Mouse (Mus musculus): Measurements from ENCODE around the gene Gm17359.
"Not testable (repeated sequence)": the region's sequence is repeated elsewhere in the genome, so short reads cannot be mapped to it uniquely, and the experiment has no call there.

Gene Gm17359

GRCm38 (mm10) chr3:79410629-79410995, 74.2 kb downstream of the Gm17359 start:
- in situ Hi-C loops (cut with MboI; ENCODE audit: low sequenced_read_pairs) = no loop called here

GRCm38 (mm10) chr3:79411666-79412065, 75.2 kb downstream of the Gm17359 start:
- in situ Hi-C loops (cut with MboI; ENCODE audit: low sequenced_read_pairs) = no loop called here

- in situ Hi-C loops (cut with MboI; ENCODE audit: low sequenced_read_pairs) = no loop called here
Measured at GRCm38 (mm10) chr3:79413492-79413891, 77.0 kb downstream of the Gm17359 start.

- in situ Hi-C loops (cut with MboI; ENCODE audit: low sequenced_read_pairs) = no loop called here
Measured at GRCm38 (mm10) chr3:79415081-79415480, 78.6 kb downstream of the Gm17359 start.

GRCm38 (mm10) chr3:79415929-79416328, 79.5 kb downstream of the Gm17359 start:
- in situ Hi-C loops (cut with MboI; ENCODE audit: low sequenced_read_pairs) = no loop called here

GRCm38 (mm10) chr3:79416944-79417680, 80.7 kb downstream of the Gm17359 start:
- in situ Hi-C loops (cut with MboI; ENCODE audit: low sequenced_read_pairs) = no loop called here

GRCm38 (mm10) chr3:79418921-79419320, 82.5 kb downstream of the Gm17359 start:
- in situ Hi-C loops (cut with MboI; ENCODE audit: low sequenced_read_pairs) = no loop called here

GRCm38 (mm10) chr3:79425441-79425840, 89.0 kb downstream of the Gm17359 start:
- in situ Hi-C loops (cut with MboI; ENCODE audit: low sequenced_read_pairs) = no loop called here

- in situ Hi-C loops (cut with MboI; ENCODE audit: low sequenced_read_pairs) = no loop called here
Measured at GRCm38 (mm10) chr3:79433593-79433992, 97.1 kb downstream of the Gm17359 start.

- in situ Hi-C loops (cut with MboI; ENCODE audit: low sequenced_read_pairs) = no loop called here
Measured at GRCm38 (mm10) chr3:79434436-79434835, 98.0 kb downstream of the Gm17359 start.

GRCm38 (mm10) chr3:79434985-79435384, 98.5 kb downstream of the Gm17359 start:
- in situ Hi-C loops (cut with MboI; ENCODE audit: low sequenced_read_pairs) = no loop called here

GRCm38 (mm10) chr3:79436186-79436585, 99.7 kb downstream of the Gm17359 start:
- in situ Hi-C loops (cut with MboI; ENCODE audit: low sequenced_read_pairs) = no loop called here

- in situ Hi-C loops (cut with MboI; ENCODE audit: low sequenced_read_pairs) = no loop called here
Measured at GRCm38 (mm10) chr3:79438276-79438675, 101.8 kb downstream of the Gm17359 start.

- in situ Hi-C loops (cut with MboI; ENCODE audit: low sequenced_read_pairs) = no loop called here
Measured at GRCm38 (mm10) chr3:79440976-79441491, 104.6 kb downstream of the Gm17359 start.

- in situ Hi-C loops (cut with MboI; ENCODE audit: low sequenced_read_pairs) = no loop called here
Measured at GRCm38 (mm10) chr3:79443850-79444249, 107.4 kb downstream of the Gm17359 start.

- in situ Hi-C loops (cut with MboI; ENCODE audit: low sequenced_read_pairs) = no loop called here
Measured at GRCm38 (mm10) chr3:79445041-79445440, 108.6 kb downstream of the Gm17359 start.

- in situ Hi-C loops (cut with MboI; ENCODE audit: low sequenced_read_pairs) = no loop called here
Measured at GRCm38 (mm10) chr3:79446124-79446523, 109.7 kb downstream of the Gm17359 start.

GRCm38 (mm10) chr3:79446648-79447047, 110.2 kb downstream of the Gm17359 start:
- in situ Hi-C loops (cut with MboI; ENCODE audit: low sequenced_read_pairs) = not testable (repeated sequence)

GRCm38 (mm10) chr3:79448421-79448820, 112.0 kb downstream of the Gm17359 start:
- in situ Hi-C loops (cut with MboI; ENCODE audit: low sequenced_read_pairs) = no loop called here

- in situ Hi-C loops (cut with MboI; ENCODE audit: low sequenced_read_pairs) = no loop called here
Measured at GRCm38 (mm10) chr3:79449361-79449760, 112.9 kb downstream of the Gm17359 start.

- in situ Hi-C loops (cut with MboI; ENCODE audit: low sequenced_read_pairs) = no loop called here
Measured at GRCm38 (mm10) chr3:79452696-79453263, 116.3 kb downstream of the Gm17359 start.

- in situ Hi-C loops (cut with MboI; ENCODE audit: low sequenced_read_pairs) = no loop called here
Measured at GRCm38 (mm10) chr3:79455761-79456160, 119.3 kb downstream of the Gm17359 start.
